Mouse (Mus musculus): ENCODE measurements around the gene Map3k4.
"Not testable (repeated sequence)": the region's sequence is repeated elsewhere in the genome, so short reads cannot be mapped to it uniquely, and the experiment has no call there.

Map3k4 gene

DNA sequence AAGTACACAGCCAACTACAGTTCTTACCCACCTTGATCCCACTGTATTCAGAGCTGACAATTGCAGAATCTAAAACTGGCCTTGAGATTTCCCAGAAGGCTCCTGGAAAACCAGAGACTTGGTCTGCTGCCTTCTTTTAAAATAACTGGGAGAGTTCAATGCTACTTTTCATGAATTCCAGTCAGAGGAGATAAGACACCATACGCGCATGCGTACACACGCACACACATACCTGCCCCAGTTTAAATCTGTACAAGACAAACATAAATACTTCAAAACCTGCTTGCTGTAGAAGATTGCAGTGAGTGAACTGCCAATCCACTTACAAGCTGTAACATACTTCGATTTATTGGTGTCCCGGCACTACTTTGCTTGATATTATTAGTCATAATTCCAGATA is 13.9 kb downstream of the Map3k4 start:
- DNase-seq = no peak

DNA sequence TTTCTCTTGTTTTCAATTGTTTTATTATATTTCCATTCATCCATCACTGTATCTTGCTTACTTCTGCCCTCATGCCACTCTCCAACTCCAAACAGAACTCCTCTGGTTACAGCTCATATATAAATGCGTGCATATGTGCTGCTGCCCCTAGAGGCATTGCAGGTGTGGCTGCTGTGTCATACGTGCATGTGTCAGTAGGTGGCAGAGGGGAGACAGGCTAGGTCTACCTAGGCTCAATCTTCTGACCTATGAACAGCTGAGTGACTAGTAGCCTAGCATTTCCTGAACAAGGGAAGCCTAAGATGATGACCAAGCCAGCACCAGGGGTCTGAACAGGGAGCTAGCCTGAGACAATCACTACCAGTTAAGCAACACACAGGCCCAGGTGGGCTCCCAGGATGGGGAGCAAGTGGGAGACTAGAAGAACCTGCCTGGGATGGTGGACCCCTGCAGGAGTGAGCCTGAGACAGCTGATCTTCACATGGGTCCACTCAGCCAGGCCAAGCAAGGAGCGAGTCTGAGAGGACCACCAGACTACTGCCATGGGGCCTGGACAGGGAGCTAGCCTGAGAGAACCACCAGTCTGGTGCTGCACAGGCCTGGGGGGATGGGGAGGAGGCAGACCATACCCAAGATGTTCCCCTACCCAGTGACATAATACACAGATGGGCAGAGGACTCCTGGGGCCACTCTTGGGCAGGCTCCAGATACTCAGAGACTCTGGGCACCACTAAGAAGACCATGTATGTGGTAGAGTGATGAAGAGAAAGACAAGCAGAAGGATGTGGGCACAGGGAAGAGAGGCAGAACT is 17.5 kb downstream of the Map3k4 start:
- no peak for DNase-seq

DNA sequence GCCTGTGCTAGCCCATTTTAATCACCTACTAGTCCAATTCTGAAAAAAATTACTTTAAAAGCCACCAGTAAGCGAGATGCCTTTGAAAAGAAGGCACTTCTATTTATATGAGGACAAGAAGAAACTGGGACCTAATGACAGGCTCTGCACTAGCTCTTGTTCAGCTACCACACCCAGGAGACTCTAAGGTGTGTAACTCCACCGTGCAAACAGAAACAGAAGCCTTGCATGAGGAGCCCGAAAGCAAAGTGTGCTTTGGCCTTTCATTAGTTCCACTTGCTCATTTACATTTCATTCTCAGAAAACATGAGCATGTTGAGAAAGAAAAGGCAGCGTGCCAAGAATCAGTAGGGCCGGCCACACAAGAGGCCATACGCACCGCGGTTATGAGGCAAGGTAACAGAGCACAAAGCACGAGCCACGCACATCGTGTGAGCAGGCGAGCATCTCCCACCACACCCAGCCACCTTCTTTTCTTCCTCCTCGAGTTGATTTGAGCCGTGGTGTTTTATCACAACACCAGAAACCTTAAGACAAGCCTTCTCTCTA is 18.4 kb downstream of the Map3k4 start:
- no peak for DNase-seq

DNA sequence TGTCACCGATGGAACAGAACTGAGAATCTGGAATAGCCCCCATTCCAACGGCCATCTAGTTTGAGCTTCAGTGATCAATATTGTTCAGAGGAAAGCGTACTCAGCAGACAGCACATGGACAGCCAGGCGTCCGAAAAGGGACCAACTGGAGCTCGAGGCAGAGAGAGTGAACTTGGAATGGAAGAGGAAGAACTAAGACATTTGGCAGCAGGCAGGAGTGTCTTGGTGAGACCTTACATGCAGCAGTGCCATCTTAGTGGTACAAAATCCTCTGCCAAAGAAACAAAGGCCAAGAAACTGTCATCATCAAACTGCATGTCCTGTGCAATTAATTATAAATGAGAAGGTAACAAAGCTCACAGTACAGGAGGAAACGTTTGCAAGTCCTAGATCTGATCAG is 19.2 kb downstream of the Map3k4 start:
- DNase-seq = no peak

DNA sequence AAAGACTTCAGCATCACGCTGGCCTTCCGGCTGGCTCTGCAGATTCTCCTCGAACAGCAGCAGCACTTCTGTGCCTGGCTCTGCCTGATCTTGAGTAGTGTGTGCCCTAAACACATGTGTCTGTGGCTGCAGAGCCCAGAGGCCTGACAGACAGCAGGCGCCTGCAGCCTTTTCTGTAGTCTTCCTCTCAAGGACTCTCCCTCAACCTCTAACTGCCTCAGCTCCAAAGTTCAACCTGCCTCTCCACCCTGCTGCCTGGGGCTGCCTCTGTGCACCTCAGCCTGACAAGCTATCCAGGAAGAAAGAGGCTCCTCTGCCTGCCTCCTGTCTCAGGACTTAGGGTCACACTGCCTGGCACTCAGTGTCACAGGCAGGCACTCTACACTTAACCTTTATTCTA is 20.6 kb downstream of the Map3k4 start:
- no peak for DNase-seq

DNA sequence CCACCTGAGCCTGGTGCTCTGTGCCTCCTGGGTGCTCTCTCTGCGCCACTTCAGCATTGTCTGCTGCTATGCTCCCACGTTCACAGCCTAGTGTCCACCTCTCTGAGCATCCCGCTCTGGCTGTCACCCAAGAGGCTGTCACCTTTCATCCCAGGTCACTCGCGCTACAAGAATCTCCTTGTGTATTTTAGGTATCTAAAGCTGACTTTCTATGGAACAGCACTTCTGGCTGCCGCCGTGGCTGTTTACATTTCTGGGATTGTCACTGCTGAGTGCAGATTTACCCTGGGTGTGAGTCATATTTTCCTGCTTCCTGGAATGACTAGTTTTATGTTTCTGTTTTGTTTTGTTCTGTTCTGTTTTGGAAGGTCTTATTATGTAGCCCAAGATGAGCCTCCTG is 21.3 kb downstream of the Map3k4 start:
- no peak for DNase-seq

DNA sequence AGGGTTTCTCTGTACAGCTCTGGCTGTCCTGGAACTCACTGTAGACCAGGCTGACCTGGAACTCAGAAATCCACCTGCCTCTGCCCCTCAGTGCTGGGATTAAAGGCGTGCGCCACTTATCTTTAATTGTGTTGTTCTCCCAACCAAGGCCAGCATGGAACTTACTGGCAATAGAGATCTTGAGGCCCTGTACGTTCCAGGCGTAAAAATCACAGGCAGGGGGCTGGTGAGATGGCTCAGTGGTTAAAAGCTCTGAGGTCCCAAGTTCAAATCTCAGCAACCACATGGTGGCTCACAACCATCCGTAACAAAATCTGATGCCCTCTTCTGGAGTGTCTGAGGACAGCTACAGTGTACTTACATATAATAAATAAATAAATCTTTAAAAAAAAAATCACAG is 22.7 kb downstream of the Map3k4 start:
- not testable (repeated sequence) for DNase-seq

DNA sequence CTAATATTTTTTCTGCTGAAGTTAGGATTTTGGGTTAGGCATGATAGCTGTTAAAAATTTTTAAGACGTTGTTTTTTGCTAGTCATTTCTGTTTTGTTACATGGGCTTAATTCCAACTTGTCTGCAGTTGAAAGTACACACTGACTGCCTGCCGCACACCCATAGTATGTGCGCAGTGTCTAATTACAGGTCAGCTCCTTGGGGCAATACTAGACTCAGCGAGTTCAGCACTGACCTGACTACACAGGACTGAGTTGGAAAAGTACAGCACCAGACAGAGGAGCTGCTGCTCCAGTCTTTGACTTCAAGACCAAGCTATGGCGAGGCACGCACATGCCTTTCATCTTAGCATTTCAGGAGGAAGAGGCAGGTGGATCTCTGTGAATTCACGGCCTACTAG is 24.2 kb downstream of the Map3k4 start:
- no peak for DNase-seq

DNA sequence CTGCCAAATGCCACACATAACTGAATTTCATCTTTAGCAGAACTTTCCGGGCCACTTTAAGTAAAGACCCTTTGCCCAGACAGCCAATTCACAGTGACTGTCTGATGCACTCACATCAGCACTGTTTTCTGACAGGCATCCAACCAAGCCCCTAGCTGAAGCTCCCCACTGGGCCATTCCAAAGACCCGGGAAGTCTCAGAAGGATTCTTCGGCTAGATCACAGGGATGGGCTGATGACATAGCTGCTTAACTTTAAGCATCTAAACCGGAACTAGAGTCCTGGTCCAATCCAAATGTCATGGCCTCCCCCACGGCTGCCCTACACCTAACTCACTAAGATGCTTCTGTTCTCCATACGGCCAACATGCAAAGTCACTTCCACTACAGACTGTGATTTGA is 25.0 kb downstream of the Map3k4 start:
- no peak for DNase-seq

DNA sequence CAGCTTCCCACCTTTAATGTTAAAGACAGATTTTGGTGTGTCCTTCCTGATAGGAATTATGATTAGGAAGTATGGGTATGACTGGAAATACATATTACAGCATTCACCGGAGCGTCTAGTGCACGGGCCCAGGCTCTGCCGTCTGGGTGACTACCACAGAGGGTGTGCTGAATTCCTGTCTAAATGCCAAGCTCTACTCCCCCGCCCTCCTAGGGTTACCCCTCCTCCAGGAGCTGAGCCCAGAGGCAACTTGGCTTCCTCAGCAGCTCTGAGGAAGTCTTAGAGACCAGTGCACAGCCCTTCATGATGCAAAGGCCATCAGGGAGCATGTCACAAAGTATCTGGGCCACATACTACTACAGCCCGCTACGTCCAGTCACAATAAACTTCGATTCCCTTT is 25.7 kb downstream of the Map3k4 start:
- DNase-seq = no peak

DNA sequence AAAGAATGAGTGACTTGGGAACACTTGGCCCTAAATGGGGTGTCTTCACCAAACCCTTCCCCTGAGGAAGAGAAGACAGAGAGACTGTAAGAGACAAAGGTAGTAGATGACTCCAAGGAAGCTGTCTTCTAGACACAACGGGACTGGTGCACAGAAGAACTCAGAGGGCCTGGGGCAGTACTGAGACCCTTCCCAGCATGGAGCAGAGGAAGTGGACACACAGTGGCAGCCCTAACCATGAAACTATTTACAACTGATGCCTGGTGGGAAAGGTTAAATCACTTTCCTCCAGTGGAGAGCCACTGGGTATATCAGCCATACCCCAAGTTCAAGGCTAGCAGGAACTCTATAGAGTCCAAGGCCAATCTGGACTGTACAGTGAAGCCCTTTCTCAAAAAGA is 26.2 kb downstream of the Map3k4 start:
- DNase-seq = no peak

DNA sequence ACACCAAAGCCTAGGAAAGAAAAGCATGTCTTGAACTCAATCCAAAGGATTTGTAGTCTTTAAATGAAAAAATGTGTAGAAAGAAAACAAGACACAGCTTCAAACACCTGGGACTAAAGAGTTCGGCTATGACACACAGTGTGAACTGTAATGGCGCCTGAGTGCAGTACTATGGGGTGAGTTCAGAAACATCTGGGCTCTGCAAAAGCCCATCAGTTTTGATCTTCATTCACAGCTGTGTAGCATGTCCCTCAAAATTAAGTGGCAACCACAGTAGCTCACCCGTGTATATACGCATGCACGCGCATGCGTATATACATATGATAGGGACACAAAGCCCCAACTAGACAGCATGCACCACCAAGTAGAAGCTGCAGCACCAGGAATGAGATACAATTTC is 27.4 kb downstream of the Map3k4 start:
- DNase-seq = no peak

DNA sequence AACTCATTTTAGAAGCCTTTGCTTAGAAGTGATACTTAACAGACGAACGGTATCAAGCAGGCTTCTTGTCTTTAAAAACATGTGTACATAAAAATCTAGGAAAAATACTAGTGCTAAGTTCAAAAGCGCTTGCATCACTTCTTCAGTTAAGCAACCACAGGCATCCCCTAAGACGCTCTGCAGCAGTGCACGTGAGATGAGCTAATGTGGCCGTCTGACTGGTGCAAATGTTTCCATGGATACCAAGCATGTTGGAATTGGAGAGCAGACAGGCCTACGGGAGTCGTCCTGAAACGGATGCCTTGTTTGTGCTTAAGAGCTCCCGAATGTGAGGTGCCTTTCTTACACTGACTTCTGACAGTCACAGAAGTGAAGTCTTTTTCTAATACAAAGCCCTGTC is 27.9 kb downstream of the Map3k4 start:
- DNase-seq = peak; percentile 69

DNA sequence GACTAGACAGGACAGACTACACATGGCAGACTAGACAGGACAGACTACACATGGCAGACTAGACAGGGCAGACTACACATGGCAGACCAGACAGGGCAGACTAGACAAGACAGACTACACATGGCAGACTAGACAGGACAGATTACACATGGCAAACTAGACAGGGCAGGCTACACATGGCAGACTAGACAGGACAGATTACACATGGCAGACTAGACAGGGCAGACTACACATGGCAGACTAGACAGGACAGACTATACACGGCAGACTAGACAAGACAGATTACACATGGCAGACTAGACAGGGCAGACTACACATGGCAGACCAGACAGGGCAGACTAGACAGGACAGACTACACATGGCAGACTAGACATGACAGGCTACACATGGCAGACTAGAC is 28.8 kb downstream of the Map3k4 start:
- DNase-seq = not testable (repeated sequence)

DNA sequence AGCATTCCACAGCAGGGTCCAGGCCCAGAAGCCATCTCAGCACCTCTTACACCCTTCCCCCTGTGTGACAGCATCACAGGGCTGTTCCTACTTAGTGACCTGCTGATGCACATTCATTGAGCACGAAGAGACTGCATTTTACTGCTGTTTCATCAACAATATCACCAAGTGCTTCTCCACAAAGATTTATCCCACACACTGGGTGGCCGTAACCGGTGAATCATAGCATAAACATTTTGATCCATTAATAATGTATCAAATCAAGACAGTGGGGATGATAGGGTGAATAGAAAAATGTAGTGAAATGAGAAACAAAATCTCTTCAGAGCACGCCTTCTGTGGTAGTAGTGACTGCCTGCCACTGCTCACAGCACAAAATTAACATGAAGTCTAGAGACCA is 29.7 kb downstream of the Map3k4 start:
- DNase-seq = no peak

DNA sequence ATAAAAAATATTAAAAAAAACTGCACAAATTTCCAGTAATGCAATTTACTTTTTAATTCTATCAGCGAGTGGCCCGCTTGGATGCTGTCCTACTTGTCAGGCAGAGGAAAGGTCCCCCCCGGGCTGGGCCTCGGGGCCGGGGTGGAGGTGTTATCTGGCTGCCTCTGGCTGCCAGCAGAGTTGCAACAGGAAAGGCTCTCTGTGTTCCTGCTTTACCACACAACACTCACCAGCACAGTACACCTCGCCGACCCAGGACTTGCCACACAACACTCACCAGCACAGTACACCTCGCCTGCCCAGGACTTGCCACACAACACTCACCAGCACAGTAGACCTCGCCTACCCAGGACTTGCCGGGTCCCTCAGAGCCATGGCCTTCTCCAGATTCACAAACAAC is 38.8 kb downstream of the Map3k4 start:
- no peak for DNase-seq

DNA sequence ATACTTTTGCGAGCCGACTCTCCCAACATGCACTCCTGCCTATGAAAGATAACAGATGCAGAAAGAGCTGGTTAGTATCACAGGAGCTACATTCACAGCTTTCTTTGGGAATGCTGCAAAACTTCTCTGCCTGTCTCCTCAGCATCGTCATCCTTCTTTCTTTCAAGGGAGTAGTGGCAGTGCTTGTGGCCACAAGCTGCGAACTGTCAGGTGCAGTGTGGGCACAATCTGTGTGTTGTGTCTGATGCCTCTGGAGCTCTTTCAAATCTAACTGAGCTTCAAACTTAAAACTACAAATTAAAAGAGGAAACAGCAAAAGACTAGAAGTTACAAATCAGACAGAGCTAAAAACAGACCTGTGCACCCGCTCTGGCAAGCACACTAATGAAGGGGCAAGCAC is 40.5 kb downstream of the Map3k4 start:
- no peak for DNase-seq

DNA sequence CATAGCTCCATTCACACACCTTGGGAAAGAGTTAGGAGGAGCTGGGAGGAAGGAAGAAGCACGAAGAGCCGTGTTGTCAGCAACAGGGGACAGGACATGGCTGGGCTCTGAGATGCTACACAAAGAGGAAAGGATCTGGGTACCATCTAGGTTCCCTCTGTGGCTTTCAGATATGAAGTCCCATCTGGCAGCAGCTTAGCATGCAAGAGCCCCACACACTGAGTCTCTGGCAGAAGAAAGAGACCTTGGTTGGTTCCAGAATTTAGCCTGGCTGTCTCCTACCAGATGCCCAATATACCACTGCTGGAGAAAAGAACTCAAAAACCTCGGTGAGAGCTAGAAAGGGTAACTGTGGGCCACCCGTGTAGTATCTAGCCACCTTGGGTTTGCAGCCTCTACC is 41.3 kb downstream of the Map3k4 start:
- DNase-seq = no peak

DNA sequence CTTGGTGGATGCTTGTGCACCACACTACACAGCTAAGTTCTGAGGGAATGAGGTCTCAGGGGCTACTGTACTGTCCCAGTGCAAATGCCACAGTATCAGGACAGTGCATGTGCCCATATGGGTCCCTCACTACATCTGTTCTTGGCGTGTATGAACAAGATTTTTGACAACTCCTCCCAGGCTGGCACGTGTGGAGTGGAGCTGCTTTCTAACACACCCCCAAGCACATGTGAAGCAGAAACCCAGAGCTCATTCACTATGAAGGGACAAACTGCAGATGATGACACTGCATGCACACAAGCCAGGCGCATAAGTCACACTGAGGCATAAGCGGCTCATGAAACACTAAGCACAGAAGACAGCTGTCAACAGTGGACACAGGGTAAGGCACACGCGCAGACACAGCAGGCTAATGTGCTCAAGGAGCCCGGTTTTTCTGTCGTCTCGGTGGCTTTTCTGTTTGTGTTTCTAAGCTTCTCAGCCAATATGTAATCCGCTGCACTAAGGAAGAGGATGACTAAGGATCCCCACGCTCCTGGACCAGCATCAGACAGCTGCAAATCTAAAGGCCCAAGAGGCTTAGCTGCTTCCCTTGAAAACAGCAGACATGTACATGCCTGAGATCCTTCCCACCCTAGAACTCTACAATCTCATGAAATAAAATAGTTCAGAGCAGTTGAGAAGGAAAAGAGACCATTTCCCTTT is 41.9 kb downstream of the Map3k4 start:
- DNase-seq = no peak

DNA sequence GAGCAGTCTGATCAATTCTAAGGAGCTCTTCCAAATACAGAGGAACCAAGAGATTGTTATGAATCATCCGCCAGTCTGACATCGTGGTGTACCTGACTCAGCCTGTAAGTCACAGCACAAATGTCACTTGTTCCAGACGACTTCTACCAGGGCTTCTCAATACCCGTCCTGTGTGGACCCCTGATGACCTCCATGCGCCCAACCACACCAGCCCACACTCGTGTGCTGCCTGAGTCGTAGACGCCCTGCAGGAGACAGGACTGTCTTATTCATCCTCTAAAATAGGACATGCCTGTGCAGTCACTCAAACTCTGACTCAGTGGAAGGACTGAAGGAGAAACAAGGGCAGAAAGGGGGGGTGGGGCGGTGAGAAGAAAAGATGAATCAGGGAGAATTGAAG is 42.8 kb downstream of the Map3k4 start:
- no peak for DNase-seq

DNA sequence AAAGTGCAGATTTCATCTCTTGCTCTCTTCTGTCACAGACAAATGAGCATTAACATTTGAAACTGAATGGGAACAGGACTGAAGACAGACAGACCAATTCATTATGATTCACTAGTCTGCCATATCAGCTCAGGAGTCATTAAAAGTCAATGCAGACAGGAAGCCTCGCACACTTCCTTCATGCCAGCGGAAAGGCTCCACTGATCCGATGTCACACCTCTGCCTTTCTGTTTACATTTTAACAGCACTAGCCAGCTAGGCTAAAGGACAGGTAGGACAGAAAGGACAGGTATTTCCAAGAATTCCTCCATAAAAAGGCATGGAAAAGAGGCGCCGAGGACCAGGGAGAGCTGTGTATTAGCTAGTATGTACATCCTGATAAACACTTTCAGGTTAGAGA is 45.6 kb downstream of the Map3k4 start:
- DNase-seq = no peak

DNA sequence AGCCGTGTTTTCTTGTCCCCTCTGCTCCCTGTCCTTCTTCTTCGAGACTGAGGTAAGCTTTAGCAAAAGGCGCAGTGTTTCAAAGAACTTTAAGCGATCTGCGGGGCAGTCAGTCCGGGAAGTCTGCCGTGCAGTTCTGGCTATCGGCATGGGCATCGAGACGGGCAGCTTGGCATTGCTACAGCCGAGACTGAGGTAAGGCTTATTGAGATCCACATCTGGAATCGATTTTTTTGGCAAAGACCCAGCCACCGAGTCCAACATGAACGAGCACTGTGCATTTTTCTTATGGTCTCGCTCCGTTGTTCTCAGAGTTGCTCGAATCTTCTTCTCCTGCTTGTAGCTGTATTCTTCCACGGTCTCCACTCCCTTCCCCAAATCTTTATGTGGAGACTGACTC is 46.8 kb downstream of the Map3k4 start:
- no peak for DNase-seq

DNA sequence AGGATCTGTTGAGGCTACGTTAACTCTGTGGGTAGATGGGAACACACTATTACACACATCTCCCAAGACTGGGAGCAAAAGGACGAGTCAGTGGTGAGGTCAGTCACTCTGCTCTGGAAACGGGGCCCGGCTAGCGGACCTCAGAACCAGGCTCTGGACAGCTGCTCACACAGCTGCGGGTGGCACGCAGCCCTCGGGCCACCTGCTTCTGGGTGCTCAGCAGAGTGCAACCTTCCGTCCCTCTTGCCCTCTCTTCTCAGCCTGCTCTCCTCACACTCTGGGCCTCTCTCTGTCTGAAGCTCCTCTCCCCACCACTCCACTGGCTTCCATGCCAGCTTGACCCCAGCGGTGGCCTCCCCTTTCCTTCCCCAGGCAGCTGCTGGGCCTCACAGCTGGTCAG is 50.1 kb downstream of the Map3k4 start:
- DNase-seq = no peak

DNA sequence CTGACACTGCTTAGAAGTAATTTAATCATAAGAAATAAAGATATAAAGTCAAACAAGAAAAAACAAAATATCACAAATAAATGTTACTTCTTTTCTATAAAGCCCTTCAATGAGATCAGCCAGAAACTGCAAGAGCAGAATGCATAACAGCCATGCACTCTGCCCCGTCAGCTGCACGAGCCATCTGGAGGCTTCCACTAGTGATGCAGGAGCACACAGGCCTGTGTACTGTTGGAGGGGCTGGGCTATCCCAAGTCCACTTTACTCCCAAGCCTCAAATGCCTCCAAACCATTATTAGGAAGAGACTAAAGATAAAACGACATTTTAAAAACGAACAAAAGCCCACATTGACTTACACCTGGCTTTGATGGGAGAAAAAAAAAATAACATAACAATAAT is 50.5 kb downstream of the Map3k4 start:
- DNase-seq = no peak
